Mouse (Mus musculus) heart, embryonic 16.5 days (tissue): ENCODE results near the gene Slc25a22. TPM values are rescaled to one million over a fixed set of nuclear protein-coding genes. Genes with fewer than 3 reads are reported as not detected.

ENCODE experiments used
- ATAC-seq: fragments of 200-750 bp; cut with Nextera tagmentation; replicated peaks from 2 replicates; pipeline ENCODE4 v1.8.0; 2017; ENCODE audit warnings: moderate number of reproducible peaks; ENCODE audit not compliant: insufficient read depth, low FRiP score; ENCODE audit errors: extremely low read depth
- H3K27ac ChIP-seq: fragments of 300-500 bp; sonication (generic); 2 replicates; pipeline ENCODE4 v1.5.1; 2014; ENCODE audit warnings: mild to moderate bottlenecking, low read length, control low read depth, moderate library complexity
- H3K27me3 ChIP-seq: fragments of 300-500 bp; sonication (generic); 2 replicates; pipeline ENCODE4 v1.6.1; 2014; ENCODE audit warnings: low read length, mixed read lengths; ENCODE audit not compliant: control insufficient read depth, insufficient read depth
- H3K36me3 ChIP-seq: fragments of 300-500 bp; sonication (generic); 2 replicates; pipeline ENCODE4 v1.6.1; 2014; ENCODE audit not compliant: control insufficient read depth, insufficient read depth
- H3K4me1 ChIP-seq: fragments of 300-500 bp; sonication (generic); 2 replicates; pipeline ENCODE4 v1.6.1; 2014; ENCODE audit warnings: low read length, mixed read lengths; ENCODE audit not compliant: control insufficient read depth, insufficient read depth
- H3K4me2 ChIP-seq: fragments of 300-500 bp; sonication (generic); 2 replicates; pipeline ENCODE4 v1.6.1; 2014; ENCODE audit warnings: low read depth, mild to moderate bottlenecking, control low read depth, low read length
- H3K4me3 ChIP-seq: fragments of 300-500 bp; sonication (generic); 2 replicates; pipeline ENCODE4 v1.5.1; 2014; ENCODE audit warnings: mild to moderate bottlenecking, control low read depth, low read length
- H3K9ac ChIP-seq: fragments of 300-500 bp; sonication (generic); 2 replicates; pipeline ENCODE4 v1.6.1; 2014; ENCODE audit warnings: low read length, control low read depth
- H3K9me3 ChIP-seq: fragments of 300-500 bp; sonication (generic); replicated peaks from 2 replicates; pipeline ENCODE4 v1.6.1; 2016; ENCODE audit warnings: low read length; ENCODE audit not compliant: control insufficient read depth
- WGBS: fragments of 180-500 bp; shearing (Covaris S2); extraction: QIAGEN DNeasy Blood & Tissue Kit; methylation state at CpG from one replicate; pipeline ENCODE4 v1.1.7; 2014; 5-methylcytosine and 5-hydroxymethylcytosine counted together
- polyA plus RNA-seq: library from polyadenylated mRNA; unstranded; fragments of >200 nt; fragmentation: Nextera tagmentation; extraction: Ambion mirVana; gene quantifications from 2 replicates; pipeline ENCODE4 v1.2.1, GENCODE M21; 2015

Gene Slc25a22
- polyA plus RNA-seq, 1 experiment from 2014 or later = 19.7 TPM

DNA sequence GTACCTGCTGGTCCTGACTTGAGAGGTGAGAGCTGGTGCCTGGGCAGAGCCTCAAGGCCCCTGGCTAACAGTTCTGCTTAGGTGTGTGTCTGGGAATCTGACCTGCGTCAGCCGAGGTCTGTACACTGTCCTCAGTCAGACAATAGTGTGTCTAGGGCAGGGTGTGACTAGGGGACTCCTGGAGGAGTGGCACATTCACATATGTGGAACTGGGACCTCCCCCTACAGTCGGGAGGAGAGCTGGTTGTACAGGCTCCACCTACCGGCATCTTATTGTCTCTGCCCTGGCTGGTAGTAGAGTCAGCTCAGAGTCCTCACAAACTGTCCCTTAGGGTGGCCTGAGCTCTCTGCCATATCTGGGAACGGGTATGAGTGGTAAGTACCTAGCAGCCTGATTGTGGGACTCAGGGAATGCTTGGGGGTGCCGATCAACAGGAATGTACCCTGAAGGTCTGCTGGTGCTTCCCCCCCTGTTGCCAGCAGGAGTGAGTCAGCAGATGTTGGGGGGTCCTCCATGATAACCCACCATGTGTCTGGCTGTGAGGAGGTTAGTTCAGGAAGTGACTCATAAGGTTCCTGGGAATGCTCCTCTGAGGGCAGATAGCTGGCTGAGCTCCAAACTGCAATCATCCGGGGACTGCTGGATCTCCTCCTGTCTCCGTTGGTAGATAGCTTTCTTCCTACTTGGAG, 31.0 kb upstream of the Slc25a22 start:
- H3K27ac ChIP-seq = peak overlapping the region; percentile 94
- H3K4me1 ChIP-seq = peaks cover 44% of the 10 kb centered on the region
- WGBS = 3% methylated on average over 8 of the region's 8 CpGs
- peaks cover 11% of the 10 kb centered on the region for H3K27me3 ChIP-seq
- peak overlapping the region; percentile 88 for H3K9ac ChIP-seq
- peaks cover 27% of the 10 kb centered on the region for H3K36me3 ChIP-seq
- H3K4me2 ChIP-seq = peak overlapping the region; percentile 80
- no peaks in the 10 kb centered on the region for H3K9me3 ChIP-seq
- peak; percentile 75 for ATAC-seq
- peak overlapping the region; percentile 79 for H3K4me3 ChIP-seq

GRCm38 (mm10) chr7:141468164-141468521, 30.5 kb upstream of the Slc25a22 start:
- Histone ChIP-seq H3K4me3 (peak overlapping the region; percentile 79), H3K27ac (peak overlapping the region; percentile 94), H3K9ac (peak overlapping the region; percentile 88), H3K27me3 (peaks cover 16% of the 10 kb centered on the region), H3K4me2 (peak overlapping the region; percentile 80), H3K36me3 (peaks cover 27% of the 10 kb centered on the region), H3K4me1 (peaks cover 40% of the 10 kb centered on the region), H3K9me3 (no peaks in the 10 kb centered on the region)
- no peak for ATAC-seq
- WGBS = 13% methylated on average over 5 of the region's 5 CpGs

GRCm38 (mm10) chr7:141467230-141468030, 29.7 kb upstream of the Slc25a22 start, which contains the start of gene Cd151:
Gene Cd151, plus strand, starts transcription at chr7:141467392.
- Histone ChIP-seq H3K36me3 (peaks cover 23% of the 10 kb centered on the region), H3K9ac (peak within 1 kb of the TSS; percentile 88), H3K27me3 (peaks cover 22% of the 10 kb centered on the region), H3K9me3 (no peaks in the 10 kb centered on the region), H3K27ac (peak within 1 kb of the TSS; percentile 94), H3K4me3 (peak within 1 kb of the TSS; percentile 79), H3K4me1 (peaks cover 40% of the 10 kb centered on the region), H3K4me2 (peak within 1 kb of the TSS; percentile 80)
- ATAC-seq = peak; percentile 77
- under 1% methylated on average over 52 of the region's 52 CpGs for WGBS

DNA sequence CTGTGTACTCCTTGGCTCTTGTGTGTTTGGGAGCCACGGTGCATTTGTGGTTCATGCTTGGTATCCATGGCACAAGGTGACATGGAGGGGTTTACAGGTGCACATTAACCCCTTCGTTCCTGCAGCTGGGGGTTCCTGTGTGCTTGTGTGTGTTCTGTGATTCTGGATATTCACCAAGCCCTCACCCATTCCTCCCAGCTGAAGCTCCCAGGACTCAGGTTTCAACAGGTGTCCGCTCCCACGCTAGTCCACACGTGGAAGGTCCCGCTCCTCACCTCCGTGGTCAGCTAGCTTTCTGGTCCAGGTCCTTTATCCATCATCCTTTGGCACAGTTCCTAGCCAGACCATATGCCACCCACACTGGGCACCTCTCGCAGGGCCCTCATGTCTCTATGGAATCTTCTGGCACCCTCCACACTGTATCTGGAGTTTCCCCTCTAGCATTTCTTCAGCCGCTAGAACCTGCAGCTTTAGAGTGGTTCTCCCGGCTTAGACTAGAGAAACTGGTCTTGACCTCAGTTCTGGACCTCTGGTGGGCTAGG, 29.0 kb upstream of the Slc25a22 start:
- peak overlapping the region; percentile 79 for H3K4me3 ChIP-seq
- ATAC-seq = no peak
- peak overlapping the region; percentile 88 for H3K9ac ChIP-seq
- H3K9me3 ChIP-seq = no peaks in the 10 kb centered on the region
- H3K4me2 ChIP-seq = peak overlapping the region; percentile 80
- peak overlapping the region; percentile 94 for H3K27ac ChIP-seq
- WGBS = 62% methylated on average over 10 of the region's 10 CpGs
- peaks cover 19% of the 10 kb centered on the region for H3K36me3 ChIP-seq
- H3K4me1 ChIP-seq = peaks cover 47% of the 10 kb centered on the region
- H3K27me3 ChIP-seq = peaks cover 27% of the 10 kb centered on the region

DNA sequence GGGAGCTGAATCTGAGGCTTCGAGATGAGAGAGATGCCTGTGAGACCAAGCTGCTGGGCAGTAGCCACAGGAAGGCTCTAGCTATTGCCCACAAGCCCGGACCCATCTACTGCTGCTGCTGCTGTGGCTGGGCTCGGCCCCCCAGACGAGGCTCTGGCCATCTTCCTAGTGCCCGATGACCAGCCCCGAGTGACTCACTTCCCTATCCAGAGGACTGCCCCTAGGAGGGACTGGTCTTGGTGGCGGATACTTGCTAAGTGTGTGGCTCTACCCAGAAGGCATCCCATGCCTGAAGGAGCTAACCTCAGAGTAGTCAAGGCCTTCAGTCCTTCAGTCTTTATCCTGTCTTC, 28.3 kb upstream of the Slc25a22 start:
- WGBS = 63% methylated on average over 7 of the region's 7 CpGs
- no peak overlapping the region for H3K9ac ChIP-seq

DNA sequence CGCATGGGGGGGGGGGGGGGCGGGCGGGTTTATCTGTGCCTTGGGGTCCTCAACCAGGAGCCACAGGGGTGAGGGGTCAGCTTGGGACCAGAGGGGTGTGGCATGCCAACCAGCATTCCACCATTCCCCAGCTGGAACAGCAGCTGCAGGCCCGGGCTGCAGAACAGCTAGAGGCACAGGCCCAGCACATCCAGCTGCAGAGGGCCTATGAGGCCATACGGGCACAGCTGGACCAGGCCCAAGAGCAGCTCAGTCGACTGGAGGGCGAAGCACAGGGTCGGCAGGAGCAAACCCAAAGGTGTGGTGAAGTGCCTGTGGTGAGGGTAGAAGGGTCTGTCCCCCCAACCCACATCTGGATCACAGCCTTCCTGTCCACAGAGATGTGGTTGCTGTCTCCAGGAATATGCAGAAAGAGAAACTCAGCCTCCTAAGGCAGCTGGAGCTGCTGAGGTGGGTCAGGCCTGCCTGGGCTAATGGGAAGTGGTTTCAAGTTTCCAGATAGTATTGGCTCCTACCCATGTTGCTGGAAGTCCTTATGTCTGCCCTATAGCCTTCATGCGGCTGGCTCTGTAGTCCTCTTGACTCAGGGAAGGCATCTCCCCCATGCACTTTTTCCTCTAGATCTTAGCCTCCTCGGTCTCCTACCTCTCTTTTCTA, 27.8 kb upstream of the Slc25a22 start:
- peaks cover 51% of the 10 kb centered on the region for H3K4me1 ChIP-seq
- WGBS = 36% methylated on average over 8 of the region's 10 CpGs

More for the DNA sequence above, 28.3 kb upstream of the Slc25a22 start:
- Histone ChIP-seq H3K27me3 (peaks cover 27% of the 10 kb centered on the region), H3K9me3 (no peaks in the 10 kb centered on the region), H3K4me1 (peaks cover 51% of the 10 kb centered on the region), H3K4me2 (no peak overlapping the region), H3K4me3 (no peak overlapping the region), H3K36me3 (peaks cover 13% of the 10 kb centered on the region), H3K27ac (peak overlapping the region; percentile 41)
- ATAC-seq = no peak

DNA sequence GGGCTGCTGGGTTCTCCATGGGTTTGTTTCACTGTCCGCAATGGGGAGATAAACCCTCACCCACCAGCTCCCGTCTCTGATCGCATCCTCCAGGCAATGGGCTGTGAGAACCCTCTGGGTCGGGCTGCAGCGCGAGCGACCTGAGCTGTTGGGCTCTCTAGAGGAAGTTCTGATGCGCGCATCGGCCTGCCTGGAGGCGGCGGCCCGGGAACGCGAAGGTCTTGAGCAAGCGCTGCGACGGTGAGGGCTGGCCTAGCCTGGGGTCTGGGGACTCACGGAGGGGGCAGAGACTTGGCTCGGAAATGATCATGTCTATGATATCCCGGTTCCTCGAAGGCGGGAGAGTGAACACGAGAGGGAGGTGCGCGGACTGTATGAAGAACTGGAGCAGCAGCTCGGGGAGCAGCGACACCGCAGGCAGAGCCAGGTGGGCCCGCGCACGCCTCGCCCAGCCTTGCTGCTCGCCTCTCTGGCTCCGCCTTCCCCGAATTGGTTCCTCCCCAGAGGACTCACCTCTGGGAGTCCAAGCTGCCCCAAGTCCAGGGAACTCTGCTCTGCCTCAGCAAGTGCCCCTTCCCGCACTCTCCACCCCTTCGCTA, 27.0 kb upstream of the Slc25a22 start:
- H3K4me3 ChIP-seq = peak overlapping the region; percentile 36
- H3K4me1 ChIP-seq = peaks cover 45% of the 10 kb centered on the region
- H3K9ac ChIP-seq = peak overlapping the region; percentile 58
- no peak for ATAC-seq
- peaks cover 32% of the 10 kb centered on the region for H3K27me3 ChIP-seq
- peaks cover 4% of the 10 kb centered on the region for H3K36me3 ChIP-seq
- no peaks in the 10 kb centered on the region for H3K9me3 ChIP-seq
- 11% methylated on average over 38 of the region's 38 CpGs for WGBS
- H3K4me2 ChIP-seq = peak overlapping the region; percentile 56
- peak overlapping the region; percentile 74 for H3K27ac ChIP-seq

More for the DNA sequence above, 27.8 kb upstream of the Slc25a22 start:
- Histone ChIP-seq H3K27me3 (peaks cover 31% of the 10 kb centered on the region), H3K4me3 (no peak overlapping the region; the same call in 1 of the 2 replicates), H3K9me3 (no peaks in the 10 kb centered on the region), H3K4me2 (peak overlapping the region; percentile 56; the same call in 1 of the 2 replicates), H3K27ac (peak overlapping the region; percentile 41), H3K9ac (no peak overlapping the region; the same call in 1 of the 2 replicates), H3K36me3 (peaks cover 9% of the 10 kb centered on the region)
- ATAC-seq = no peak

DNA sequence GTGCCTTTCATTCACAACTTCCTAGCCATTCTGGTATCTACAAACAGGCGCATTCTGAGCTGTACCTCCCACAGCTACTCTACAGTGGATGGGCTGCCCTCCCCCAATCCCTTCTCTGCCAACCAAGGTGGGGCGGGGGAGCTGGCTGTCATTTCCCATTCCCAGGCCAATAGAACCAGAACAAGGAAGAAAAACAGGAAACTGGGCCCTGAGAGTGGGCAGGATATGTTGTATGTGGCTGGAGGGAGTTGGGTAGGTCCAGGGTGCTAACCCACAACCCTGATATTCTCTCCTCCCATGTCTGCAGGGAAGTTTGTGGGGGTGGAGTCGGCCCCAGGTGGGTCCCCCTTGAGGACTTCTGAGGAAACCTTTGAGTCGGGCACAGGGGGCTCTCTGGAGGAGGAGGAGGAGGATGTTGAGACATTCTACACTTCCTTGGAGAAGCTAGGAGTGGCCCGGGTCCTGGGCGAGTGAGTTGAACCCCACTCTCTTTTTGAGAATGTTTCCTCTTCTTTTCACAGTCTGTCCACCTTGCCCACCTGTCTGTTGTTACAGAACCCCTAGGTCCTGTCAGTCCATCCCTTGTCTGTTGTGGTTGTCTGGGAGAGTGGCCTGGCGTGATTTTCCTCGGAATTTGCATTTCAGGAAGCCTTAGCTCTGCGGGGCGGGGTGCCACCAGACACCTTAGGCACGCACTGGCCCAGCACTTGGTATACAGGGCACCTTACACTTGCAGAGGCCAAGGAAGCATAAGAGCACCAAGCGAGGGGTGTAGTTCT, 26.3 kb upstream of the Slc25a22 start:
- Histone ChIP-seq H3K36me3 (peaks cover 10% of the 10 kb centered on the region; the same call in 1 of the 2 replicates), H3K9me3 (no peaks in the 10 kb centered on the region), H3K4me2 (peak overlapping the region; percentile 56), H3K4me1 (peaks cover 38% of the 10 kb centered on the region), H3K4me3 (peak overlapping the region; percentile 36), H3K27ac (peak overlapping the region; percentile 74), H3K27me3 (peaks cover 32% of the 10 kb centered on the region), H3K9ac (peak overlapping the region; percentile 58)
- 37% methylated on average over 12 of the region's 12 CpGs for WGBS
- peak; percentile 5; the same call in 1 of the 2 replicates for ATAC-seq
